In genomic region chr14:28892530-28892929, GRCm38 (mm10) we compare ENCODE assay signal across 27 mouse cellular contexts.
A peak's percentile ranks its signal among the peaks of the same experiment; 100 is the strongest.
DNase-seq lines count a peak whose midpoint lies in the region; ATAC-seq and TF ChIP-seq lines count a peak whose summit lies in the region.
"Had no signal": no experiment of that assay in that cellular context is flagged by ENCODE, and none has a peak within 500 bp of the region (broad histone marks: within the 10 kb centered on the region; RNA-seq: fewer than 3 reads in every experiment).

No protein-coding gene starts in this region.

- no peaks in the 10 kb centered on the region for H3K36me3 ChIP-seq in liver, adult 2 months (ENCODE audit: control insufficient read depth, insufficient read depth, low read length)
- H3K36me3 ChIP-seq in liver, embryonic 11.5 days (ENCODE audit: control insufficient read depth, insufficient read depth, low read length): no peaks in the 10 kb centered on the region
- H3K36me3 ChIP-seq in intestine, embryonic 16.5 days (ENCODE audit: control insufficient read depth, insufficient read depth, low read length): no peaks in the 10 kb centered on the region
- H3K36me3 ChIP-seq: embryonic facial prominence, embryonic 12.5 days; embryonic facial prominence, embryonic 15.5 days; heart, embryonic 10.5 days; heart, embryonic 13.5 days had no signal

- TF ChIP-seq POLR2A in liver, adult 2 months (IDR thresholded peaks at IDR 0.05; ENCODE audit: extremely low read depth, insufficient read depth, low read length): no peak

- 54% methylated on average over 3 of the region's 3 CpGs for WGBS in liver, adult 2 months
- WGBS in liver, embryonic 11.5 days: 60% methylated on average over 3 of the region's 3 CpGs
- WGBS in intestine, embryonic 16.5 days: 42% methylated on average over 3 of the region's 3 CpGs

- no peak overlapping the region for H3K27ac ChIP-seq in liver, adult 2 months (replicated peaks; ENCODE audit: insufficient read depth, low read depth, low read length)
- H3K27ac ChIP-seq in liver, embryonic 11.5 days (ENCODE audit: low read depth, low read length): no peak overlapping the region
- H3K27ac ChIP-seq in intestine, embryonic 16.5 days (ENCODE audit: low read length): no peak overlapping the region
- H3K27ac ChIP-seq: embryonic facial prominence, embryonic 12.5 days; embryonic facial prominence, embryonic 15.5 days; heart, adult 2 months; heart, embryonic 10.5 days; heart, embryonic 13.5 days; hindbrain, embryonic 14.5 days had no signal

- no peaks in the 10 kb centered on the region for H3K27me3 ChIP-seq in liver, adult 2 months (ENCODE audit: control insufficient read depth, insufficient read depth, low read length)
- H3K27me3 ChIP-seq in liver, embryonic 11.5 days (replicated peaks; ENCODE audit: control insufficient read depth, insufficient read depth, low read length): no peaks in the 10 kb centered on the region
- H3K27me3 ChIP-seq in intestine, embryonic 16.5 days (replicated peaks; ENCODE audit: control insufficient read depth, insufficient read depth, low read length): no peaks in the 10 kb centered on the region
- H3K27me3 ChIP-seq: embryonic facial prominence, embryonic 12.5 days; embryonic facial prominence, embryonic 15.5 days; heart, embryonic 13.5 days had no signal

- no peaks in the 10 kb centered on the region for H3K79me2 ChIP-seq in liver, adult 2 months (ENCODE audit: control insufficient read depth, insufficient read depth, low read length)

- H3K9ac ChIP-seq in liver, adult 2 months (ENCODE audit: low read depth, low read length): no peak overlapping the region
- H3K9ac ChIP-seq in liver, embryonic 11.5 days (ENCODE audit: low read depth, low read length): no peak overlapping the region
- no peak overlapping the region for H3K9ac ChIP-seq in intestine, embryonic 16.5 days (ENCODE audit: low read depth, low read length)
- H3K9ac ChIP-seq: embryonic facial prominence, embryonic 12.5 days; embryonic facial prominence, embryonic 15.5 days; forebrain, postnatal 0 days; heart, embryonic 13.5 days; hindbrain, embryonic 14.5 days had no signal

- TF ChIP-seq CTCF in liver, adult 2 months (IDR thresholded peaks at IDR 0.05; ENCODE audit: low read depth, low read length): no peak

- H3K4me1 ChIP-seq in liver, adult 2 months (ENCODE audit: control insufficient read depth, insufficient read depth, low read length): no peaks in the 10 kb centered on the region
- no peaks in the 10 kb centered on the region for H3K4me1 ChIP-seq in liver, embryonic 11.5 days (replicated peaks; ENCODE audit: control insufficient read depth, insufficient read depth, low read length)
- H3K4me1 ChIP-seq in intestine, embryonic 16.5 days (ENCODE audit: control insufficient read depth, insufficient read depth, low read length): no peaks in the 10 kb centered on the region
- H3K4me1 ChIP-seq: embryonic facial prominence, embryonic 12.5 days; heart, embryonic 10.5 days; heart, embryonic 13.5 days had no signal

- H3K4me2 ChIP-seq in liver, embryonic 11.5 days: no peak overlapping the region
- H3K4me2 ChIP-seq in intestine, embryonic 16.5 days (ENCODE audit: low read depth, low read length): no peak overlapping the region
- H3K4me2 ChIP-seq: embryonic facial prominence, embryonic 12.5 days; embryonic facial prominence, embryonic 15.5 days; heart, embryonic 13.5 days; hindbrain, embryonic 14.5 days had no signal

- H3K4me3 ChIP-seq in liver, adult 2 months (ENCODE audit: insufficient read depth, low read depth, low read length): no peak overlapping the region
- H3K4me3 ChIP-seq in liver, embryonic 11.5 days (ENCODE audit: low read depth, low read length): no peak overlapping the region
- no peak overlapping the region for H3K4me3 ChIP-seq in intestine, embryonic 16.5 days (ENCODE audit: low read length)
- H3K4me3 ChIP-seq: embryonic facial prominence, embryonic 12.5 days; embryonic facial prominence, embryonic 15.5 days; heart, adult 2 months; heart, embryonic 10.5 days; heart, embryonic 13.5 days had no signal

- no peaks in the 10 kb centered on the region for H3K9me3 ChIP-seq in liver, embryonic 11.5 days (ENCODE audit: control insufficient read depth, low read length)
- H3K9me3 ChIP-seq in intestine, embryonic 16.5 days (ENCODE audit: control insufficient read depth, low read length): no peaks in the 10 kb centered on the region
- H3K9me3 ChIP-seq: embryonic facial prominence, embryonic 12.5 days; embryonic facial prominence, embryonic 15.5 days; heart, embryonic 10.5 days; heart, embryonic 13.5 days had no signal

- no peak for ATAC-seq in liver, embryonic 11.5 days (replicated peaks; ENCODE audit: low FRiP score)
- ATAC-seq in intestine, embryonic 16.5 days: peak; percentile 80; the same call in 1 of the 2 replicates
- ATAC-seq: activated CD4-positive, CD25-positive, alpha-beta regulatory T cell, adult 4 months; forebrain, embryonic 14.5 days; forebrain, postnatal 0 days had no signal

- peak; percentile 14 for DNase-seq in embryo, embryonic 10 days (ENCODE audit: low spot score)
- DNase-seq in embryo, embryonic 10.5 days (ENCODE audit: low spot score): no peak
- peak; percentile 14 for DNase-seq in kidney, postnatal 10 days
- DNase-seq in kidney, adult 8-10 months: no peak
- DNase-seq in liver, adult 2 months (ENCODE audit: extremely low read depth, low read depth, low spot score): peak; percentile 6
- no peak for DNase-seq in liver, embryonic 11.5 days (ENCODE audit: low spot score)
- DNase-seq in lung, postnatal 14 days: no peak
- DNase-seq: adrenal gland, adult 8-10 months; adrenal gland, postnatal 25 days; cerebellum, adult 11-12 months; cerebellum, adult 8-10 months; cerebellum, postnatal 10 days; cerebellum, postnatal 36 days; forebrain, postnatal 0 days; gastrocnemius, postnatal 10 days; gastrocnemius, postnatal 36 days; heart, adult 2 months; heart, postnatal 14 days; heart, postnatal 4 days had no signal

Comparison
In these comparisons a context has a peak if more than half of its experiments do, and no peak if none do; other contexts are left out.
1. DNase-seq: peak in embryo, embryonic 10 days (single experiment), kidney, postnatal 10 days (single experiment) and liver, adult 2 months (single experiment); none in embryo, embryonic 10.5 days (single experiment), kidney, adult 8-10 months (0 of 2), liver, embryonic 11.5 days (single experiment) and lung, postnatal 14 days (single experiment).